Mouse (Mus musculus): ENCODE data around the gene Apoa1. TPM values are rescaled to one million over a fixed set of nuclear protein-coding genes. Genes with fewer than 3 reads are reported as not detected.

Apoa1 gene
- not detected in 2 replicates for total RNA-seq (2017)

DNA sequence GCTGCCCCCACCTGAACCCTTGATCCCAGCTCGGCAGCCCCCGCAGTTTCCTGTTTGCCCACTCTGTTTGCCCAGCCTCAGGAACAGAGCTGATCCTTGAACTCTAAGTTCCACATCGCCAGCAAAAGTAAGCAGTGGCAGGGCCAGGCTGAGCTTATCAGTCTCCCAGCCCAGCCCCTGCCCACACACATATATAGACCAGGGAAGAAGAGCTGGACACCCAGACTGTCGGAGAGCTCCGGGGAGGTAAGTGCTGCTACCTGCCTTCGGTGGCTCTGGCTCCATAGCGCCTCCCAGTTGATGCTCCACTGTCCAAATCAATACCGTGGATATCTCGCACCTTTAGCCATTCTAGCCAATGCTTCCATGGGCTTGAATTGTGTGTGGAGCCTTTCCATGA lies at the start of gene Apoa1:
Gene Apoa1 (plus strand): TSS at position 90 of the 400 bp plus-strand sequence.
- no peak for ATAC-seq (replicated peaks; ENCODE audit: low read depth, poor library complexity, severe bottlenecking)

DNA sequence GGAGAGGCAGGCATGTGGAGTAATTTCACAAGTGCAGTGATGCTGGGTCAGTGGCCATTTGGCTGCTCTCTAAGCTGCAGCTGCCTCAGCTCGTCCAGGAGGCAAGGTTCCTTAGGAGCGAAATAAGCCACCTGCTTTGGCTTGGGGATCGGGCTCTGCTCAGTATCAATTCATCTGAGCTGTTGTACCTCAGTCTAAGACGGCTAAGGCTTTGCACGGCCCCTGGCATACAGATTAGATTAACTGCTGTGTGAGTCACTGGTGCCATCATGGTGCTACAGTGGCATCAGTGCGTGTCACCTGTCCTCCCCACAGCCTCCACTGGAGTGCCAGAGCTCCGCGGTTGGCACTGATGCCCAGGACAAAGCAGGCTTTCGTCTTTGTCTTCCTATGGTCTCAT lies 49.8 kb upstream of the Apoa1 start:
- ATAC-seq (replicated peaks; ENCODE audit: low read depth, poor library complexity, severe bottlenecking) = no peak

DNA sequence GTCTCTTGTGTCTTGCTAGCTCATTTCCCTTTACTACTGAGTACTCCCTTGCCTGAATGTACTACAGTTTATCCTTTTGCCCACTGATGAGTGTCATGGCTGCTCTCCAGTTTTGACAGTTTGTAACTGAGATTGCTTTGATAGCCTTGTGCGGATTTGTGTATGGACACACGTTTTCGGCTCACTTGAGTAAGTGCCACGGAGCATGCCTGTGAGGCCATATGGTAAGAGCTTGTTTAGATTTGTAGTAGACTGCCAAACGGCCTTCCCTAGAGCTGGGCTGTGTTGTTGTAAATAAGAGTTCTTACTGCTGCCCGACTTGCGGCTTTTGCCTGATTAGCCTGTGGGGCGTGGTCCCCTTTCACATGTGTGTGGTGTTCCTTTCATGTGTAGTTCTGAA lies 47.1 kb upstream of the Apoa1 start:
- no peak for ATAC-seq (replicated peaks; ENCODE audit: low read depth, poor library complexity, severe bottlenecking)

DNA sequence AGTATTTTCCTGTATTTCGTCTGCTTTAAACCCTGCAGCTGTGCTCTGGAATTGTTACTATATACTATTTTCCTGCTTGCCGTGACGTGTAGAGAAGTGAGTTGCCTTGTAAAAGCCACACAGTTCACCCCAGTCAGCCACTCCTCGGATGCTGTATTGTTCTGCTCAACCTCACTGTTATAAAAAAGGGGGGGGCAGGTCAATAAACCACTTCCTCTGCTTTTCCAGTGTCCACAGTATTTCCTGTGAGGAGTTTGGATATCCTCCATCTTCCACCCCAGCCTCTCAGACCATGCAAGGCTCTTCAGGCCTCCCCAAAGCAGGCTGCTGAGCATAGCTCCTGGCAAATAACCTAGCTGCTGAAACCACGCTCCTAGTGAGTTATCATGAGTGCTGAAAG lies 43.8 kb upstream of the Apoa1 start:
- ATAC-seq (replicated peaks; ENCODE audit: low read depth, poor library complexity, severe bottlenecking) = no peak

- peak; percentile 83 for ATAC-seq (replicated peaks; ENCODE audit: low read depth, poor library complexity, severe bottlenecking)
Observed at GRCm38 (mm10) chr9:46185191-46185590, 43.2 kb upstream of the Apoa1 start.

DNA sequence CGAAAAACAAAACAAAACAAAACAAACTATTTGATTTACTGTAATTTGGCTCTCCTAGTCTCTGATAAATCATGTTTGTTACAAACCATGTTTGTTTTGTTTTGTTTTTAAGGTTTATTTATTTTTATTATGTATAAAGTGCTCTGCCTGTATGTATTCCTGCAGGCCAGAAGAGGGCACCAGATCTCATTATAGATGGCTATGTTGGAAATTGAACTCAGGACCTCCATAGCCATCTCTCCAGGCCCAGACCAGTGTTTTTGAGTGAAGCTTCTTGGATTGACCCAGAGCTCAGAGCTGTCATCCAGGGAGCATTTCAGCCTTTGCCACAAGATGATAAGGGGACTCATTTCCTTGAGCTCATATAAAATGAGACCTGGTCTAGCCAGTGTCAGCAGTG lies 42.0 kb upstream of the Apoa1 start:
- ATAC-seq (replicated peaks; ENCODE audit: low read depth, poor library complexity, severe bottlenecking) = no peak

GRCm38 (mm10) chr9:46188370-46188769 lies 40.0 kb upstream of the Apoa1 start:
- no peak for ATAC-seq (replicated peaks; ENCODE audit: low read depth, poor library complexity, severe bottlenecking)

DNA sequence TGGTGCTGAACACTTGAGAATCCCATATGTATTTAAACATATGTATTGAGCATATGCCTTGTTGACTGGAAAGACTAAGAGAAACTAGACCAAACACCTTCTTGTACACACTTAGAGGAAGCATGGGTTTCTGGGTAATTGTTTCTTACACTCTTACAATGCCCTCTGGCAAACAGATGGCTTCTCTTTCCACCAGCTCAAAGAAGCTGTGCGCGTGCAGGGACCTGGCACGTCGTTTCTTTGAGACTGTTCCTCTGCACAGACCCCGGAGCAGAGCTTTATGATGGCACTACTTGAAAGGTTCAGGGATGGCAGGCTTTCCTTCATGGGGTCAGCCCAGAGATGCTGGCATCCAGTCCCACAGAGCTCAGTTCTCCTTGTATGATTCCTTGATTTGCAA lies 39.4 kb upstream of the Apoa1 start:
- ATAC-seq (replicated peaks; ENCODE audit: low read depth, poor library complexity, severe bottlenecking) = no peak

GRCm38 (mm10) chr9:46189381-46189780 lies 39.0 kb upstream of the Apoa1 start:
- ATAC-seq (replicated peaks; ENCODE audit: low read depth, poor library complexity, severe bottlenecking) = no peak

DNA sequence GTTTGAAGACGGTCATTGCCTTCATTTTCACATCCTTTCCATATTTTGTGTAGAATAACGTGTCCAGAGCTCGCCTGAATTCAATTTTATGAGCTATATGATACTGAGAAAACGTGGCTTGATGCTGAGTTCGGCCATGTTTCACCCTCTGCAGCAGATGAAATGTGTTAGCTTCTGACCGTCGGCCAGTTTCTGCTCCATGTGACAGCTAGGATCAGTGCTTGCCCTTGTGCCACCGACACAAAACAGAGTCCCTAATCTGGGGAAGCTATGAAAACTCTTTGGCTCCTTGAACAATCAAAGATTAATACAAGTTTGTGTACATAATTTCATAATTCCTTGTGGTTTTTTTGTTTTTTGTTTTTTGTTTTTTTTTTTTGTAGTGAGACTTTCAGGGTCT lies 37.1 kb upstream of the Apoa1 start:
- no peak for ATAC-seq (replicated peaks; ENCODE audit: low read depth, poor library complexity, severe bottlenecking)

DNA sequence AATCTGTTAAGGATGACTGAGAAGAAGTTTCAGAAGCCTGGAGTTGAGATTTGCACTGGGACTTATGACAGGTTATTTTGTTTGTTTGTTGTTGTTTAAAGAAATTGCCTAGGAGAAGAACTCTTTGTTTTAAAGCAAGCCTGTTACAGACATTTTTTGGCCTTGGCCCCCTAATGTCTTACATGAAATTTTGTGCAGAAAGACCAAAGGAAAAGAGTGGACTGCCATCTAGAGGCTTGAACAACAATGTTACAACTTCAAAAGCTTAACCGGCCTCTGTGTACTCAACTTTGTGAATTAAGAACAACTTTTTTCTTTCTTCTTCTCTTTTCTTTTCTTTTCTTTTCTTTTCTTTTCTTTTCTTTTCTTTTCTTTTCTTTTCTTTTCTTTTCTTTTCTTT lies 36.7 kb upstream of the Apoa1 start:
- 0 out of 2 replicates have a peak, but pooled peaks have one; percentile 58 for ATAC-seq (replicated peaks; ENCODE audit: low read depth, poor library complexity, severe bottlenecking)

DNA sequence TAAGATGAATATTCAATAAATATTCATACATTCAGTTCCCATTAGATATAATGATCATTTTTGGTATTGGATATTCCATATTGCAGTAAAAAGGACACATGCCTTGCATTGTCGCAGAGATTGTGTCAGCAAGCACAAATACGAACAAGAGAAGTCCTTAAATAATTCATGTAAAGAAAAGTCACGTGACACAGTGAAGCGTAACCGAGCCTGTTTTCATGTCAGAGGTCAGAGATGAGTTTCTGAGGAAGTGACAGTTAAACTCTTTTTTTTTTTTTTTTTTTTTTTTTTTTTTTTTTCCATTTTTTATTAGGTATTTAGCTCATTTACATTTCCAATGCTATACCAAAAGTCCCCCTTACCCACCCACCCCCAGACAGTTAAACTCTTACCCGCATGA lies 35.7 kb upstream of the Apoa1 start:
- ATAC-seq (replicated peaks; ENCODE audit: low read depth, poor library complexity, severe bottlenecking) = no peak

DNA sequence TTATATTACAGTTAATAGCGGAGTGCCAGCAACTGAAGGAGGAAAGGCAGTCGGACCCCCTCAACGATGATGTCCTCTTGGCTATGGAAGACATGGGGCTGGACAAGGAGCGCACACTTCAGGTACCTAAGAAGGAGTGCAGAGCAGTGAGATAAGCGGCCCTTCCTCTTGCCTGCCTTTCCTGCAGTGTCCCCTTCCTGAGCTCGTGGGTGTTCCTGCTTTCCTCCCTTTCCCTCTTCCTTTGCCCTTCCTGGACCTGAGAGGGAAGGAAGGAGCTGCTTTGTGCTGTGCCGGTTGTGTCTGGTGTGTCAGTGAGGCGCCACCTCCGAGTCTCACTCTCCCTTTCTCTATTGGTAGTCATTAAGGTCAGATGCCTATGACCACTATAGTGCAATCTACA lies 33.6 kb upstream of the Apoa1 start:
- no peak for ATAC-seq (replicated peaks; ENCODE audit: low read depth, poor library complexity, severe bottlenecking)

DNA sequence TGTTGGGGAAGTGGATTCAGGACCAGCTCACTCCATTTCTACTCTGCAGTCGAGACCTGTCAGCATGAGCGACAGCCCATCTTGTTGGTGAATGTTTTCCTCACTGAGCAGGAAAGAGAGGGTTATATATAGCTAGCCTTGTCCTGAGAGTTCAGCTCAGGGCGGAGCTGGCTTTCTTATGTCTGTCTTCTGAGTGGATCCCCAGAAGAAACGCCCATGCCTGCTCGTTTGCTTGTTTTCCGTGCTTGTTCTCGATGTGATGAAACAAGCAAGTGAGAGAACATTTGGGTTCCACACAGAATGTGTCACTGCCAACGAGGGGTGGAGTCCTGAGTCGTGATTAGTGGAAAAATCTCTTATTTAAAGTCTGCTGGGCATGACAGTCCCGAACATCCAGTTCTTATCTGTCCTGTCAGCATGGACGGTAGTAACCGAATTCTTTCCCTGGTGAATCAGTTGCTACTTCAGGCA lies 31.6 kb upstream of the Apoa1 start:
- ATAC-seq (replicated peaks; ENCODE audit: low read depth, poor library complexity, severe bottlenecking) = no peak

DNA sequence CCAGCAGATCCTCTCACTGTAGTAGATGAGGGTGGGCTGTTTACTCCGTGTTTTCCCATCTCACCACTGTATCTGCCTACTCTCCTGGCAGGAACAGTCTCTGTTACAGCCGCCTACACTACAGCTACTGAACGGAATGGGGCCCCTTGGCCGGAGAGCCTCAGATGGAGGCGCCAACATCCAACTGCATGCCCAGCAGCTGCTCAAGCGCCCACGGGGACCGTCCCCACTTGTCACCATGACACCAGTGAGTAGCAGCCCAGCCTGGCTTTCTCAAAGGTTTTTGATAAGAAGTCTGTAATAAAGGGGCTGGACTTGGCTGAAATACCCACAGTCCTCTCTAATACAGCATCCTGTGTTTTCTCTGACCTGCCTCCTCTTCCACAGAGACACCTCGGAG lies 29.9 kb upstream of the Apoa1 start:
- ATAC-seq (replicated peaks; ENCODE audit: low read depth, poor library complexity, severe bottlenecking) = no peak

DNA sequence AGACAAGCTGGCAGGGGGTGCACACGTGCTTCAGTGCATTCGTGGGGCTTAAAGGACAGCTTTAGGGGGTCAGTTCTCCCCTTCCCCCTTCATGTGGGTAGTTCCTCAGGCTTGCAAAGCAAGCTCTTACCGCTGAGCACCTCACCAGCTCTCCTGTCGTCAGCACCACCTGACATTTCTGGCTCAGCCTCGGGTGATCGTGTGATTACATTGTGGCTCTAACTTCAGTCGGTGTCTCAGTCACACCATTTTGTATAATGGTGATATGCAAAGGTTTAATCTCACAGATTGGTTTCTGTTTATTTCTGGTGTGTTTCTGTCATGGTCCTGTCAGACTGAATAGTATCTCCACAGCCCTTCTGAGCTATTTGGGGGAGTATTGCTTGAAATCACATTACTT lies 29.4 kb upstream of the Apoa1 start:
- no peak for ATAC-seq (replicated peaks; ENCODE audit: low read depth, poor library complexity, severe bottlenecking)

GRCm38 (mm10) chr9:46199609-46200008 lies 28.8 kb upstream of the Apoa1 start:
- ATAC-seq (replicated peaks; ENCODE audit: low read depth, poor library complexity, severe bottlenecking) = no peak

GRCm38 (mm10) chr9:46206834-46207500 lies 21.4 kb upstream of the Apoa1 start:
- ATAC-seq (replicated peaks; ENCODE audit: low read depth, poor library complexity, severe bottlenecking) = peak; percentile 41

DNA sequence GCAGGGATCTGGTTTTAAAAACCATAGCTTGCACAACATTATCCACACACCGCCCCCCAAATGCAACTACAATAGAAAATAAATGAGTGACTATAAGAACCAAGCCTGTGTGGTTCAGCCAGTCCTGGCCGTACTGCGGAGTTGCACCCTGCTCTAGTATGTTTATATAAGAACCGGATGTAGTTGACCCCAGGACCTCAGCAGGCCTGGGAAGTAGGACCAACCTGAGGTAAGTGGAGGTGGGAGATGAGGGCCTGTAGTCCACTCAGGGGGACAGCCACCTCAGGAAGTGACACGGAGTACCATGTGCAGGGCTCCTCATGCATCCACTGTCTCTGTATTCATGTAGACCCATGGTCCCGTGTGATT lies 20.9 kb upstream of the Apoa1 start:
- no peak for ATAC-seq (replicated peaks; ENCODE audit: low read depth, poor library complexity, severe bottlenecking)

- ATAC-seq (replicated peaks; ENCODE audit: low read depth, poor library complexity, severe bottlenecking) = no peak
Observed at GRCm38 (mm10) chr9:46208401-46208974, 19.9 kb upstream of the Apoa1 start.

- no peak for ATAC-seq (replicated peaks; ENCODE audit: low read depth, poor library complexity, severe bottlenecking)
Observed at GRCm38 (mm10) chr9:46210473-46210872, 17.9 kb upstream of the Apoa1 start.

- no peak for ATAC-seq (replicated peaks; ENCODE audit: low read depth, poor library complexity, severe bottlenecking)
Observed at GRCm38 (mm10) chr9:46214276-46214675, 14.1 kb upstream of the Apoa1 start.

Data from common myeloid progenitor, adult 5-6 weeks (primary cell).